ENCODE assay signal across 9 mouse cellular contexts in genomic region chr5:107497519-107498501, GRCm38 (mm10). TPM values are rescaled to one million over a fixed set of nuclear protein-coding genes. Genes with fewer than 3 reads are reported as not detected.
A peak's percentile ranks its signal among the peaks of the same experiment; 100 is the strongest.
DNase-seq lines count a peak whose midpoint lies in the region; ATAC-seq and TF ChIP-seq lines count a peak whose summit lies in the region.
"Had no signal": no experiment of that assay in that cellular context is flagged by ENCODE, and none has a peak within 500 bp of the region (broad histone marks: within the 10 kb centered on the region; RNA-seq: fewer than 3 reads in every experiment).

No protein-coding gene starts in this region.

- WGBS in neural tube, embryonic 11.5 days, result 64% methylated on average over 10 of the region's 10 CpGs
- WGBS in forebrain, postnatal 0 days, result 12% methylated on average over 10 of the region's 10 CpGs
- 32% methylated on average over 10 of the region's 10 CpGs for WGBS in neural tube, embryonic 14.5 days
- WGBS in heart, embryonic 12.5 days, result 79% methylated on average over 10 of the region's 10 CpGs

- no peak overlapping the region for H3K9ac ChIP-seq in neural tube, embryonic 11.5 days (ENCODE audit: low read length)
- H3K9ac ChIP-seq in forebrain, postnatal 0 days, result peak overlapping the region; percentile 45
- H3K9ac ChIP-seq in neural tube, embryonic 14.5 days (replicated peaks; ENCODE audit: low read depth, low read length), result peak overlapping the region; percentile 25; the same call in 1 of the 2 replicates
- H3K9ac ChIP-seq in heart, embryonic 12.5 days, result no peak overlapping the region
- H3K9ac ChIP-seq: lung, embryonic 14.5 days had no signal

- TF ChIP-seq CTCF in forebrain, postnatal 0 days (IDR thresholded peaks at IDR 0.05; ENCODE audit: low read depth), result no peak

- H3K27ac ChIP-seq in neural tube, embryonic 11.5 days (ENCODE audit: low read depth, low read length), result 0 out of 2 replicates have a peak overlapping the region, but pooled peaks have one; percentile 0
- peak overlapping the region; percentile 84 for H3K27ac ChIP-seq in forebrain, postnatal 0 days (ENCODE audit: low read depth, low read length)
- H3K27ac ChIP-seq in neural tube, embryonic 14.5 days (ENCODE audit: low read depth, low read length), result peak overlapping the region; percentile 82
- H3K27ac ChIP-seq in heart, embryonic 12.5 days (ENCODE audit: poor library complexity, severe bottlenecking), result no peak overlapping the region

- no peaks in the 10 kb centered on the region for H3K4me1 ChIP-seq in neural tube, embryonic 11.5 days (ENCODE audit: control insufficient read depth, insufficient read depth, low read length)
- H3K4me1 ChIP-seq in forebrain, postnatal 0 days (ENCODE audit: insufficient read depth), result peaks cover 17% of the 10 kb centered on the region; the same call in 1 of the 2 replicates
- H3K4me1 ChIP-seq in neural tube, embryonic 14.5 days (ENCODE audit: control insufficient read depth, insufficient read depth, low read length), result peaks cover 3% of the 10 kb centered on the region; the same call in 1 of the 2 replicates
- H3K4me1 ChIP-seq in heart, embryonic 12.5 days (replicated peaks), result no peaks in the 10 kb centered on the region

- 0 out of 2 replicates have a peak overlapping the region, but pooled peaks have one; percentile 1 for H3K4me3 ChIP-seq in neural tube, embryonic 11.5 days (ENCODE audit: low read depth, low read length)
- peak overlapping the region; percentile 38 for H3K4me3 ChIP-seq in forebrain, postnatal 0 days (ENCODE audit: low read depth, low read length)
- peak overlapping the region; percentile 21 for H3K4me3 ChIP-seq in neural tube, embryonic 14.5 days (ENCODE audit: low read depth, low read length)
- no peak overlapping the region for H3K4me3 ChIP-seq in heart, embryonic 12.5 days

- no peaks in the 10 kb centered on the region for H3K27me3 ChIP-seq in neural tube, embryonic 11.5 days (ENCODE audit: control insufficient read depth, insufficient read depth, low read length)
- H3K27me3 ChIP-seq in forebrain, postnatal 0 days (ENCODE audit: insufficient read depth, low read length), result no peaks in the 10 kb centered on the region
- no peaks in the 10 kb centered on the region for H3K27me3 ChIP-seq in neural tube, embryonic 14.5 days (ENCODE audit: control insufficient read depth, insufficient read depth, low read length)
- H3K27me3 ChIP-seq in heart, embryonic 12.5 days (replicated peaks), result no peaks in the 10 kb centered on the region

- H3K4me2 ChIP-seq in neural tube, embryonic 11.5 days (ENCODE audit: low read depth), result no peak overlapping the region; the same call in 1 of the 2 replicates
- H3K4me2 ChIP-seq in forebrain, postnatal 0 days (ENCODE audit: low read depth), result peak overlapping the region; percentile 66
- peak overlapping the region; percentile 44 for H3K4me2 ChIP-seq in neural tube, embryonic 14.5 days (ENCODE audit: low read depth, low read length)
- no peak overlapping the region for H3K4me2 ChIP-seq in heart, embryonic 12.5 days
- H3K4me2 ChIP-seq: lung, embryonic 14.5 days had no signal

- H3K9me3 ChIP-seq in neural tube, embryonic 11.5 days (ENCODE audit: control insufficient read depth, low read length), result no peaks in the 10 kb centered on the region
- no peaks in the 10 kb centered on the region for H3K9me3 ChIP-seq in forebrain, postnatal 0 days (ENCODE audit: low read length)
- no peaks in the 10 kb centered on the region for H3K9me3 ChIP-seq in neural tube, embryonic 14.5 days (ENCODE audit: control insufficient read depth, low read length)
- H3K9me3 ChIP-seq in heart, embryonic 12.5 days (replicated peaks), result 0 out of 2 replicates have a peak, but pooled peaks cover 4% of the 10 kb centered on the region

- peak; percentile 47 for DNase-seq in neural tube, embryonic 11.5 days (ENCODE audit: low spot score)
- DNase-seq in neural tube, embryonic 10.5 days (ENCODE audit: extremely low spot score, low spot score), result no peak
- peak; percentile 94 for DNase-seq in forebrain, postnatal 0 days
- peak; percentile 89 for DNase-seq in layer of hippocampus, adult 9-11 months
- no peak for DNase-seq in lung, postnatal 36 days
- no peak for DNase-seq in spleen, postnatal 4 days (ENCODE audit: low spot score in 2 of 2)
- DNase-seq: lung, embryonic 14.5 days had no signal

- no peaks in the 10 kb centered on the region for H3K36me3 ChIP-seq in neural tube, embryonic 11.5 days (ENCODE audit: control insufficient read depth, insufficient read depth, low read length)
- H3K36me3 ChIP-seq in forebrain, postnatal 0 days (ENCODE audit: insufficient read depth), result no peaks in the 10 kb centered on the region
- H3K36me3 ChIP-seq in neural tube, embryonic 14.5 days (ENCODE audit: control insufficient read depth, insufficient read depth, low read length), result no peaks in the 10 kb centered on the region
- no peaks in the 10 kb centered on the region for H3K36me3 ChIP-seq in heart, embryonic 12.5 days

- ATAC-seq in neural tube, embryonic 11.5 days (ENCODE audit: insufficient read depth, low FRiP score, low TSS enrichment), result peak; percentile 87
- peak; percentile 99 for ATAC-seq in forebrain, postnatal 0 days
- peak; percentile 97 for ATAC-seq in neural tube, embryonic 14.5 days (ENCODE audit: low read depth)
- ATAC-seq in heart, embryonic 12.5 days (ENCODE audit: insufficient number of reproducible peaks, low FRiP score), result no peak

RNA-seq across cellular contexts. Expression of gene Gm42669, which starts 9.6 kb away (rescaled TPM):
- polyA plus RNA-seq in neural tube, embryonic 11.5 days (2014; fragmentation: Nextera tagmentation; extraction: Ambion mirVana), result 0.09 and 0.44 TPM in 2 replicates
- 0.15 and 0.29 TPM in 2 replicates for total RNA-seq in forebrain, postnatal 0 days (2014; rRNA removed)
- polyA plus RNA-seq in forebrain, postnatal 0 days (2015; fragmentation: Nextera tagmentation; extraction: Ambion mirVana), result 0.09 and 0.21 TPM in 2 replicates
- 1.1 and 1.2 TPM in 2 replicates for polyA plus RNA-seq in neural tube, embryonic 14.5 days (2014; fragmentation: Nextera tagmentation; extraction: Ambion mirVana)
- polyA plus RNA-seq in heart, embryonic 12.5 days (2016; fragmentation: Nextera tagmentation; extraction: Ambion mirVana), result 0.13 and 0.21 TPM in 2 replicates

RNA-seq across cellular contexts. Expression of gene 1700028K03Rik, which starts 36.7 kb away (rescaled TPM):
- polyA plus RNA-seq in neural tube, embryonic 11.5 days (2014; fragmentation: Nextera tagmentation; extraction: Ambion mirVana), result 0.09 TPM in 1 of 2 replicates, not detected in the other
- total RNA-seq in forebrain, postnatal 0 days (2014; rRNA removed), result 0.23 and 0.38 TPM in 2 replicates
- 0.06 and 0.12 TPM in 2 replicates for polyA plus RNA-seq in forebrain, postnatal 0 days (2015; fragmentation: Nextera tagmentation; extraction: Ambion mirVana)
- 0.35 and 0.58 TPM in 2 replicates for polyA plus RNA-seq in neural tube, embryonic 14.5 days (2014; fragmentation: Nextera tagmentation; extraction: Ambion mirVana)
- 0.10 and 0.26 TPM in 2 replicates for polyA plus RNA-seq in heart, embryonic 12.5 days (2016; fragmentation: Nextera tagmentation; extraction: Ambion mirVana)

Comparison
In these comparisons a context has a peak if more than half of its experiments do, and no peak if none do; other contexts are left out.
1. DNase-seq: peak in neural tube, embryonic 11.5 days (single experiment), forebrain, postnatal 0 days (single experiment) and layer of hippocampus, adult 9-11 months (single experiment); none in neural tube, embryonic 10.5 days (single experiment), lung, postnatal 36 days (single experiment) and spleen, postnatal 4 days (0 of 2).
2. H3K4me2 ChIP-seq: peak in forebrain, postnatal 0 days (single experiment) and neural tube, embryonic 14.5 days (single experiment); none in neural tube, embryonic 11.5 days (single experiment) and heart, embryonic 12.5 days (single experiment).
3. H3K9ac ChIP-seq: peak in forebrain, postnatal 0 days (single experiment) and neural tube, embryonic 14.5 days (single experiment); none in neural tube, embryonic 11.5 days (single experiment) and heart, embryonic 12.5 days (single experiment).